Mouse (Mus musculus) lung, embryonic 14.5 days (tissue): ENCODE measurements around the gene Cct6b. TPM values are rescaled to one million over a fixed set of nuclear protein-coding genes. Genes with fewer than 3 reads are reported as not detected.

Experiments used
- ATAC-seq: fragments of 200-750 bp; cut with Nextera tagmentation; 2 replicates; pipeline ENCODE4 v1.8.0; 2017; ENCODE audit warnings: mild to moderate bottlenecking, moderate TSS enrichment, moderate library complexity; ENCODE audit not compliant: insufficient read depth
- DNase-seq: peaks from one replicate; pipeline ENCODE4 v3.0.0-alpha.2; 2015
- H3K27ac ChIP-seq: fragments of 300-500 bp; sonication (generic); 2 replicates; pipeline ENCODE4 v1.5.1; 2014; ENCODE audit warnings: low read depth, mild to moderate bottlenecking, moderate library complexity
- H3K27me3 ChIP-seq: fragments of 300-500 bp; sonication (generic); 2 replicates; pipeline ENCODE4 v1.6.1; 2014; ENCODE audit warnings: low read length, control low read depth; ENCODE audit not compliant: insufficient read depth
- H3K36me3 ChIP-seq: fragments of 300-500 bp; sonication (generic); 2 replicates; pipeline ENCODE4 v1.6.1; 2014; ENCODE audit warnings: control low read depth; ENCODE audit not compliant: insufficient read depth
- H3K4me1 ChIP-seq: fragments of 300-500 bp; sonication (generic); 2 replicates; pipeline ENCODE4 v1.6.1; 2014; ENCODE audit warnings: antibody characterized with exemption, control low read depth; ENCODE audit not compliant: insufficient read depth
- H3K4me2 ChIP-seq: fragments of 300-500 bp; sonication (generic); 2 replicates; pipeline ENCODE4 v1.6.1; 2014; ENCODE audit warnings: mild to moderate bottlenecking
- H3K4me3 ChIP-seq: fragments of 300-500 bp; sonication (generic); 2 replicates; pipeline ENCODE4 v1.5.1; 2014; ENCODE audit warnings: low read depth, low read length
- H3K9ac ChIP-seq: fragments of 300-500 bp; sonication (generic); 2 replicates; pipeline ENCODE4 v1.6.1; 2014
- H3K9me3 ChIP-seq: fragments of 300-500 bp; sonication (generic); 2 replicates; pipeline ENCODE4 v1.6.1; 2016; ENCODE audit warnings: low read depth, low read length, control low read depth
- CTCF ChIP-seq: IDR thresholded peaks from 2 replicates; pipeline ENCODE4 v1.5.1; 2016; ENCODE audit warnings: antibody characterized with exemption, low read depth
- WGBS: fragments of 180-500 bp; shearing (Covaris S2); extraction: QIAGEN DNeasy Blood & Tissue Kit; methylation state at CpG from one replicate; pipeline ENCODE4 v1.1.7; 2014; 5-methylcytosine and 5-hydroxymethylcytosine counted together
- polyA plus RNA-seq: library from polyadenylated mRNA; unstranded; fragments of >200 nt; fragmentation: Nextera tagmentation; extraction: Ambion mirVana; gene quantifications from 2 replicates; pipeline ENCODE4 v1.2.1, GENCODE M21; 2014

Cct6b gene
- polyA plus RNA-seq, 1 experiment from 2014 or later = 0.20 TPM

DNA sequence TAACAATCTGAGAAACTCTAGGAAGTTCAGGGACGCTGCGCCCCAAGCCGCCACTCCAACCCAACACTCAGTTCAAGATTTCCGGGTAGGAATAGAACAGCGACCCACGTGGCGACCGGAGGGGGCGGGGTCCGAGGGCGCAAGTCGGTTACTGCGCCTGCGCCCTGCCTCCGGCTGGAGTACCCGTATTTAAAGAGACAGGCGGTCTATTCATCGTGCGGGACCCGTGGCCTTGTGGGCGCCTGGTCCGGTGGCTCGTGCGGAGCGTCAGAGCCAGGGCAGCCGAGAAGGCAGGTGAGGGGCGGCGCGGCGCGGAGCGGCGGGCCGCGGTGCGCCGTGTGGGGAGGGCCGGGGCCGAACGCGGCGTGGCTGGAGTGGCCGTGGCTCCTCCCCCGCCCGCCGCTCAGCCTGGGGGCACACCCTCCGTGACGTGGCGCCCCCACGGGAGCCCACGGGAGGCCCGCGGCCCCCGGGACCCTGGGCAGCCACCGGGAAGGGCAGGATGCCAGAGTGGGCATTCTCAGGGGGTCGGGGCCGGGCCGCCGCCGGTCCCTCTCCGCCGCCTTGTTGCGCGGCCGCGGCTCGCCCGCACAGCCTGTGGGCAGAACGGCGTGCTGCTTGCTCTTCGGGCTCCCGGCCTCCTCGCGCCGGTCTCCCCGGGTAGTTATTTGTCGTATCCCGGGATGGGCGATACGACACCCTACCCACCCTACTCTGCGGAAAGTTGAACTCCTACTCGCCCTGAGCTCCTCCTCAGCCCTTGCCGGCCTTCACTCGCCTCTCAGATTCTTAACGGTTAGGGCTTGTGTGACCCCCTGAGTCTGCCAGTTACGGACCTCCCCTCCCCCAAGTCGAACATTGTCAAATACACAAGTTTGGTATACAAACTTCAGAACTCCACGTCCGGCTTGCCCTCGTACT, 17.1 kb upstream of the Cct6b start, which contains the start of gene Lig3:
Lig3 (plus strand) TSS at position 126 of the 921 bp plus-strand sequence.
- no peaks in the 10 kb centered on the region for H3K27me3 ChIP-seq
- H3K4me1 ChIP-seq = 0 out of 2 replicates have a peak, but pooled peaks cover 2% of the 10 kb centered on the region
- peak within 1 kb of the TSS; percentile 88 for H3K4me3 ChIP-seq
- peaks cover 24% of the 10 kb centered on the region for H3K36me3 ChIP-seq
- peak within 1 kb of the TSS; percentile 94 for H3K27ac ChIP-seq
- ATAC-seq = peak; percentile 96
- peak within 1 kb of the TSS; percentile 66 for H3K4me2 ChIP-seq
- H3K9me3 ChIP-seq = no peaks in the 10 kb centered on the region
- WGBS = under 1% methylated on average over 88 of the region's 90 CpGs
- DNase-seq = peak; percentile 98
- TF ChIP-seq CTCF = peak; percentile 15; the same call in 1 of the 2 replicates
- H3K9ac ChIP-seq = peak within 1 kb of the TSS; percentile 92

DNA sequence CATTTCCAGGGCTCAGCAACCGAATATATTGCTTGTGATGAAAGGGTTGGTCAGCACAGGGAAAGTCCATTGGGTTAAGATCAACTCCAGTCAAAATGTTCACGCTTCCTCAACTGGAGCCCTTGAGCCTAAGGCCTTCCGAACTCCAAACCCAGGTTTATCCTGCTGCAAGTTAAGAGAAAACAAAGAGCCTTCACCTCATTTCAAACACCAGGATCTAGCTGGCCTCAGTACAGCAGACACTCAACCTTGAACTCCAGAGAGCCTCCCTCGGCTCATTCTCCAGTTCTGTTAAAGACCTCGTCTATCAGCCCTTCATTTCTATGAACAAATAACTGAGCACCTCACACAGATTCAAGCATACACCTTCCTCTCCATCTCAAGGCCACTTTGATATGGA, 16.0 kb upstream of the Cct6b start:
- Histone ChIP-seq H3K4me1 (0 out of 2 replicates have a peak, but pooled peaks cover 2% of the 10 kb centered on the region), H3K36me3 (peaks cover 18% of the 10 kb centered on the region), H3K4me2 (peak overlapping the region; percentile 66), H3K27me3 (no peaks in the 10 kb centered on the region), H3K4me3 (peak overlapping the region; percentile 88), H3K9me3 (no peaks in the 10 kb centered on the region), H3K9ac (peak overlapping the region; percentile 92), H3K27ac (no peak overlapping the region)
- DNase-seq (peak; percentile 6), ATAC-seq (no peak)
- 31% methylated on average over 5 of the region's 5 CpGs for WGBS
- no peak for TF ChIP-seq CTCF

- H3K27me3 ChIP-seq = no peaks in the 10 kb centered on the region
- peaks cover 3% of the 10 kb centered on the region; the same call in 1 of the 2 replicates for H3K9me3 ChIP-seq
- ATAC-seq = peak; percentile 78
- H3K9ac ChIP-seq = peak overlapping the region; percentile 82
- no peak for TF ChIP-seq CTCF
- peaks cover 18% of the 10 kb centered on the region for H3K36me3 ChIP-seq
- H3K4me1 ChIP-seq = peaks cover 9% of the 10 kb centered on the region
- H3K4me3 ChIP-seq = peak overlapping the region; percentile 92
- DNase-seq = no peak
- peak overlapping the region; percentile 92 for H3K27ac ChIP-seq
- under 1% methylated on average over 28 of the region's 28 CpGs for WGBS
- peak overlapping the region; percentile 96 for H3K4me2 ChIP-seq
These were observed 360 bp upstream of the Cct6b start for GRCm38 (mm10) chr11:82764438-82764924.

- Histone ChIP-seq H3K4me3 (peak overlapping the region; percentile 92), H3K4me1 (peaks cover 9% of the 10 kb centered on the region), H3K27me3 (no peaks in the 10 kb centered on the region), H3K9ac (peak overlapping the region; percentile 82), H3K27ac (peak overlapping the region; percentile 92; the same call in 1 of the 2 replicates), H3K36me3 (peaks cover 7% of the 10 kb centered on the region; the same call in 1 of the 2 replicates), H3K4me2 (peak overlapping the region; percentile 96), H3K9me3 (peaks cover 3% of the 10 kb centered on the region; the same call in 1 of the 2 replicates)
- WGBS = 9% methylated on average over 4 of the region's 4 CpGs
- TF ChIP-seq CTCF = no peak
- DNase-seq = no peak
- ATAC-seq = no peak
These were observed 860 bp downstream of the Cct6b start for GRCm38 (mm10) chr11:82763261-82763660.

DNA sequence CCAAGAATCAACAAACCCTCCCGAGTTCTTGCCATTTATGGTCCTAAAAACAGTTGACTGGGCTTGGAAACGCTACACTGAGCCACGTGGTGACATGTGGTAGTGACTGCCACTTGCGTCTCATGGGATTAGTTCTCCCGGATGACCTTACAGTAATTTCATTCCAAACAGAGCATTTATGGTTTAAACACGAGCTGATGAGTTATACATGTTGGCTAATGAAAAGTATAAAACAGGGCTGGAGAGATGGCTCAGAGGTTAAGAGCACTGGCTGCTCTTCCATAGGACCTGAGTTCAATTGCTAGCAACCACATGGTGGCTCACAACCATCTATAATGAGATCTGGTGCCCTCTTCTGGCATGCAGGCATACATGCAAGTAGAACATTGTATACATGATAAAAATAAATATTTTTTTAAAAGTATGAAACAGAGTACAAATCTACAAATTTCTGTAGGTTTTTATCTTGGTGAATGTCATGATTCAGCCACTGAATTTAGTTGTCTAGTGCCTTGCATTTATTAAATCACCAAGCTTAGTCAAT, 1.8 kb downstream of the Cct6b start:
- H3K4me3 ChIP-seq = no peak overlapping the region
- no peak overlapping the region for H3K9ac ChIP-seq
- peaks cover 9% of the 10 kb centered on the region for H3K4me1 ChIP-seq
- no peak overlapping the region for H3K4me2 ChIP-seq
- H3K27ac ChIP-seq = no peak overlapping the region
- H3K36me3 ChIP-seq = 0 out of 2 replicates have a peak, but pooled peaks cover 6% of the 10 kb centered on the region
- TF ChIP-seq CTCF = no peak
- no peaks in the 10 kb centered on the region for H3K27me3 ChIP-seq
- WGBS = 82% methylated on average over 6 of the region's 6 CpGs
- no peak for ATAC-seq
- DNase-seq = no peak
- peaks cover 3% of the 10 kb centered on the region; the same call in 1 of the 2 replicates for H3K9me3 ChIP-seq

DNA sequence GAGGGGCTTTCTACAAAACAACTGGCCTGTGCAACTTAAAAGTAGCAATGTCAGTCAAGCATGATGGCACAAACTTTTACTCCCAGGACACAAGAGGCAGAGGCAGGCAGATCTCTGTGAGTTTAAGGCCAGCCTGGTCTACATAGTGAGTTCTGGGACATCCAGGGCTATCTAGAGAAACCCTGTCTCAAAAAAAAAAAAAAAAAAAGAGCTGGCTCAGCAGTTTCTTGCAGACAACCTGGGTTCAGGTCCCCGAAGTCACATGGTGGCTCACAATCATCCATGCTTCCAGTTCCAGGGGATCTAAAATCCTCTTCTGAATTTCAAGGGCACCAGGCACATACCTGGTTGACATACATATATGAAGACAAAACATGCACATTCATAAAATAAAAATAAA, 8.2 kb downstream of the Cct6b start:
- no peaks in the 10 kb centered on the region for H3K4me1 ChIP-seq
- H3K36me3 ChIP-seq = no peaks in the 10 kb centered on the region
- DNase-seq (no peak), ATAC-seq (no peak)
- H3K9ac ChIP-seq = no peak overlapping the region
- TF ChIP-seq CTCF = no peak
- H3K4me2 ChIP-seq = no peak overlapping the region
- H3K27me3 ChIP-seq = no peaks in the 10 kb centered on the region
- H3K4me3 ChIP-seq = no peak overlapping the region
- 76% methylated on average over 1 of the region's 1 CpGs for WGBS
- H3K27ac ChIP-seq = no peak overlapping the region
- H3K9me3 ChIP-seq = no peaks in the 10 kb centered on the region
